Mouse (Mus musculus) embryonic facial prominence, embryonic 14.5 days (tissue): ENCODE data around the gene Comt. TPM values are rescaled to one million over a fixed set of nuclear protein-coding genes. Genes with fewer than 3 reads are reported as not detected.
A peak's percentile ranks its signal among the peaks of the same experiment; 100 is the strongest.

Experiments
- ATAC-seq: fragments of 200-750 bp; cut with Nextera tagmentation; 2 replicates; pipeline ENCODE4 v1.8.0; 2017; ENCODE audit warnings: low read depth, moderate number of reproducible peaks, moderate TSS enrichment
- DNase-seq: peaks from one replicate; pipeline ENCODE4 v3.0.0-alpha.2; 2015; ENCODE audit warnings: low spot score
- H3K27ac ChIP-seq: fragments of 300-500 bp; sonication (generic); replicated peaks from 2 replicates; pipeline ENCODE4 v1.5.1; 2014; ENCODE audit warnings: low read depth, mild to moderate bottlenecking, low read length, moderate library complexity
- H3K27me3 ChIP-seq: fragments of 300-500 bp; sonication (generic); replicated peaks from 2 replicates; pipeline ENCODE4 v1.6.1; 2014; ENCODE audit warnings: low read length; ENCODE audit not compliant: control insufficient read depth, insufficient read depth
- H3K36me3 ChIP-seq: fragments of 300-500 bp; sonication (generic); 2 replicates; pipeline ENCODE4 v1.6.1; 2014; ENCODE audit warnings: low read length, mixed read lengths; ENCODE audit not compliant: control insufficient read depth, insufficient read depth
- H3K4me1 ChIP-seq: fragments of 300-500 bp; sonication (generic); 2 replicates; pipeline ENCODE4 v1.6.1; 2014; ENCODE audit warnings: antibody characterized with exemption, low read length; ENCODE audit not compliant: control insufficient read depth, insufficient read depth
- H3K4me2 ChIP-seq: fragments of 300-500 bp; sonication (generic); 2 replicates; pipeline ENCODE4 v1.6.1; 2014; ENCODE audit warnings: low read depth, mild to moderate bottlenecking, low read length, moderate library complexity, mixed read lengths
- H3K4me3 ChIP-seq: fragments of 300-500 bp; sonication (generic); 2 replicates; pipeline ENCODE4 v1.5.1; 2014; ENCODE audit warnings: low read depth, mild to moderate bottlenecking, low read length
- H3K9ac ChIP-seq: fragments of 300-500 bp; sonication (generic); 2 replicates; pipeline ENCODE4 v1.6.1; 2014; ENCODE audit warnings: low read depth, mild to moderate bottlenecking, low read length, moderate library complexity, mixed read lengths
- H3K9me3 ChIP-seq: fragments of 300-500 bp; sonication (generic); 2 replicates; pipeline ENCODE4 v1.6.1; 2016; ENCODE audit warnings: low read length; ENCODE audit not compliant: control insufficient read depth
- WGBS: fragments of 180-500 bp; shearing (Covaris S2); extraction: QIAGEN DNeasy Blood & Tissue Kit; methylation state at CpG from one replicate; pipeline ENCODE4 v1.1.7; 2014; 5-methylcytosine and 5-hydroxymethylcytosine counted together
- polyA plus RNA-seq: library from polyadenylated mRNA; unstranded; fragments of >200 nt; fragmentation: Nextera tagmentation; extraction: Ambion mirVana; gene quantifications from 2 replicates; pipeline ENCODE4 v1.2.1, GENCODE M21; 2014

Gene Comt
- polyA plus RNA-seq = 85.4 and 86.4 TPM in 2 replicates

GRCm38 (mm10) chr16:18426802-18427280 is at the start of gene Comt:
Comt (minus strand) TSS chr16:18426852.
- Histone ChIP-seq H3K4me1 (peaks cover 22% of the 10 kb centered on the region), H3K27me3 (no peaks in the 10 kb centered on the region), H3K9ac (peak within 1 kb of the TSS; percentile 82), H3K9me3 (no peaks in the 10 kb centered on the region), H3K27ac (peak within 1 kb of the TSS; percentile 49), H3K4me3 (peak within 1 kb of the TSS; percentile 78), H3K36me3 (peaks cover 4% of the 10 kb centered on the region; the same call in 1 of the 2 replicates), H3K4me2 (peak within 1 kb of the TSS; percentile 76)
- 59% methylated on average over 5 of the region's 5 CpGs for WGBS
- ATAC-seq (no peak), DNase-seq (no peak)

- Histone ChIP-seq H3K4me3 (no peak overlapping the region), H3K9me3 (no peaks in the 10 kb centered on the region), H3K4me1 (peaks cover 8% of the 10 kb centered on the region; the same call in 1 of the 2 replicates), H3K9ac (no peak overlapping the region), H3K27me3 (no peaks in the 10 kb centered on the region), H3K27ac (no peak overlapping the region), H3K4me2 (no peak overlapping the region), H3K36me3 (no peaks in the 10 kb centered on the region; the same call in 1 of the 2 replicates)
- 81% methylated on average over 2 of the region's 2 CpGs for WGBS
- ATAC-seq (no peak), DNase-seq (no peak)
Measured at GRCm38 (mm10) chr16:18474021-18474420, 47.4 kb upstream of the Comt start.

DNA sequence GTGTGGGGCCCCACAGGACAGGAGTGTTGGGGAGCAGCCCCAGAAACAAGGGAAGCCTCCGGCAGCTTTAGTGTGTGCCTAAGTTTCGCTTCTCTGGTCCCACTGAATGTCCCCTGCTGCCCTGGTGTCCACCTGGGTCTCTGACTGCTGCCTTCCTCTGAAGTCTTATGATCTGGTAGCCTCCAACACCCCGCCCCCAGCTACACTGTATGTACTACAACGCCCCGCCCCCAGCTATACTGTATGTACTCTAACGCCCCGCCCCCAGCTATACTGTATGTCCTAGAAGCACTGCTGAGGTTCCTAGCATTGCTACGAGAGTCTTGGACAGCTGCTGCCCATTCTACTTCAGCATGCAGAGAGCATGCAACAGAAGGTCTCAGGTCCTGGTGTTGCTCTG is 46.3 kb upstream of the Comt start:
- Histone ChIP-seq H3K4me1 (peaks cover 8% of the 10 kb centered on the region; the same call in 1 of the 2 replicates), H3K36me3 (no peaks in the 10 kb centered on the region; the same call in 1 of the 2 replicates), H3K27me3 (no peaks in the 10 kb centered on the region), H3K4me3 (no peak overlapping the region), H3K4me2 (no peak overlapping the region), H3K9ac (no peak overlapping the region), H3K27ac (no peak overlapping the region), H3K9me3 (no peaks in the 10 kb centered on the region)
- 89% methylated on average over 8 of the region's 8 CpGs for WGBS
- ATAC-seq (no peak; the same call in 1 of the 2 replicates), DNase-seq (no peak)

GRCm38 (mm10) chr16:18472416-18472815 is 45.8 kb upstream of the Comt start:
- DNase-seq = no peak
- Histone ChIP-seq H3K4me2 (no peak overlapping the region), H3K9ac (no peak overlapping the region), H3K27me3 (no peaks in the 10 kb centered on the region), H3K36me3 (no peaks in the 10 kb centered on the region; the same call in 1 of the 2 replicates), H3K27ac (no peak overlapping the region), H3K4me3 (no peak overlapping the region), H3K9me3 (no peaks in the 10 kb centered on the region), H3K4me1 (peaks cover 8% of the 10 kb centered on the region; the same call in 1 of the 2 replicates)
- ATAC-seq = no peak; the same call in 1 of the 2 replicates
- WGBS = 78% methylated on average over 4 of the region's 4 CpGs

DNA sequence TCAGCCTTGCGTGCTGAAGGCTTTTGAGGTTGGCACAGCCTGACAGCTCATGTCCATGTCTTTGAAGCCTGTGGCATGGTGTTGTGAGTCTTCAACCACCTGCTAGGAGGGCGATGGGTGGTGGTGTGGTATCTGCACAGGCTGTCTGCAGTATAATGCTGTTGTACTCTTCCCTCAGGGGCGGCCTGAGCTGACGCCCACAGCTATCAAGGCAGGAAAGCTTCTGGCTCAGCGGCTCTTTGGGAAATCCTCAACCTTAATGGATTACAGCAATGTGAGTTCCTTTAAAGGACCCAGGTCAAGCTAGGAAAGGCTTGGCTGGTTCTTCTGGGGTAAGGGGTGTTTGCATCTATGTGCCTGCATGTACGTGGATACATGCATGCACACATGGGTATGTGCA is 45.3 kb upstream of the Comt start:
- Histone ChIP-seq H3K4me3 (no peak overlapping the region), H3K9me3 (no peaks in the 10 kb centered on the region), H3K27me3 (no peaks in the 10 kb centered on the region), H3K27ac (no peak overlapping the region), H3K9ac (0 out of 2 replicates have a peak overlapping the region, but pooled peaks have one; percentile 2), H3K4me2 (no peak overlapping the region), H3K36me3 (no peaks in the 10 kb centered on the region; the same call in 1 of the 2 replicates), H3K4me1 (peaks cover 8% of the 10 kb centered on the region; the same call in 1 of the 2 replicates)
- DNase-seq = no peak
- WGBS = 76% methylated on average over 6 of the region's 6 CpGs
- no peak for ATAC-seq

DNA sequence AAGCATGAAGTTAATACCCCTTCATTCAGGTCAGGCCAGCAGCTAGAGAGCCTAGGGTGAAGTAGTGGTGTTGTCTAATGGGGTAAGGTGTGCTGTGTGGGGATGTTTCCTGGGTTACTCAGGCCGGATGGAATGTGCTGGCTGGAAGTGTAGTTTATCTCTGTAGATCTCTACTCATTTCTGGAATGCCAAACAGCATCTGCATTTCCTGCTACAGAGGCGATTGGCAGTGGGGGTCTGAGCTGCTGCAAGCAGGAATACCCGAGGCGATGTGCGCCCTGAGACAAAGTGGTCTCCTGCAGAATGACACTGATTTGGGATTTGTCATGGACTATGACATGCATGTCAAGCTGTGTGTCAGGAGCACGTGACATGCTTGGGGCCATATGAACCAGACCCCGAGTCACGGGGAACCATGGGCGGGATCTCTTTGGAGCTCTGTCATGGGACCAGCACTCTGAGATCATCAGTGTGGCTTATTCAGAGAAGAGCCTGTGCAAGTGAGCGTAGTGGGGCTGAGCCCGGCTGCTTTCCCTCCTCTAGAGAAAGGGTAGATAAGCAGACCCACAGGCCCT is 44.8 kb upstream of the Comt start:
- no peaks in the 10 kb centered on the region for H3K9me3 ChIP-seq
- no peaks in the 10 kb centered on the region; the same call in 1 of the 2 replicates for H3K36me3 ChIP-seq
- WGBS = 60% methylated on average over 11 of the region's 11 CpGs
- H3K4me1 ChIP-seq = peaks cover 8% of the 10 kb centered on the region; the same call in 1 of the 2 replicates
- no peak overlapping the region for H3K27ac ChIP-seq
- no peak overlapping the region for H3K4me2 ChIP-seq
- ATAC-seq (peak; percentile 48; the same call in 1 of the 2 replicates), DNase-seq (no peak)
- no peaks in the 10 kb centered on the region for H3K27me3 ChIP-seq
- no peak overlapping the region for H3K4me3 ChIP-seq
- H3K9ac ChIP-seq = 0 out of 2 replicates have a peak overlapping the region, but pooled peaks have one; percentile 2

DNA sequence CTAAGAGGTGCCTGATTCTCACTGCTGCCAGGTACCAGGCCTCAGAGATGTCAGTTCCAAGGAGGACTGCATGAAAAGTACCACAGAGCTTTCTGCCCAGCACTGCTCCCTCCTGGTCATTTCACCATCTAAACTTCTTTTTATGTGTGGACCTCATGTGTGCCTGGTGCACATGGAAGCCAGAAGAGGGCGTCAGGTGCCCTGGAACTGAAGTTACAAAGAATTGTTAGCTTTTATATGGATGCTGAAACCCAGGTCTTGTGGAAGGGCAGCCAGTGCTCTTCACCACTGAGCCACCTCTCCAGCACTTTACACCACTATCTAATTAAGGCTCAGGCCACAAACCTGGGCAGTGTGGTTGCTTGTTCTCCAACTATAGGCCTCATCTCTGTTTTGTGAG is 44.2 kb upstream of the Comt start:
- Histone ChIP-seq H3K27ac (no peak overlapping the region), H3K4me1 (peaks cover 8% of the 10 kb centered on the region; the same call in 1 of the 2 replicates), H3K9ac (no peak overlapping the region), H3K4me2 (no peak overlapping the region), H3K9me3 (no peaks in the 10 kb centered on the region), H3K27me3 (no peaks in the 10 kb centered on the region), H3K4me3 (no peak overlapping the region), H3K36me3 (no peaks in the 10 kb centered on the region; the same call in 1 of the 2 replicates)
- DNase-seq (no peak), ATAC-seq (no peak)
- WGBS = 43% methylated on average over 1 of the region's 1 CpGs

- no peaks in the 10 kb centered on the region; the same call in 1 of the 2 replicates for H3K36me3 ChIP-seq
- 47% methylated on average over 3 of the region's 3 CpGs for WGBS
- H3K9ac ChIP-seq = no peak overlapping the region
- no peaks in the 10 kb centered on the region for H3K27me3 ChIP-seq
- DNase-seq = peak; percentile 74
- H3K4me2 ChIP-seq = no peak overlapping the region
- H3K9me3 ChIP-seq = no peaks in the 10 kb centered on the region
- ATAC-seq = 0 out of 2 replicates have a peak, but pooled peaks have one; percentile 31
- H3K27ac ChIP-seq = peak overlapping the region; percentile 33; the same call in 1 of the 2 replicates
- H3K4me3 ChIP-seq = no peak overlapping the region
- H3K4me1 ChIP-seq = peaks cover 34% of the 10 kb centered on the region
Measured at GRCm38 (mm10) chr16:18464271-18464670, 37.6 kb upstream of the Comt start.
